Mouse (Mus musculus): Measurements from ENCODE around the gene Etv2. TPM values are rescaled to one million over a fixed set of nuclear protein-coding genes. Genes with fewer than 3 reads are reported as not detected.

Gene Etv2
- polyA plus RNA-seq (2015; fragmentation: Nextera tagmentation; extraction: Ambion mirVana), result not detected in 2 replicates

DNA sequence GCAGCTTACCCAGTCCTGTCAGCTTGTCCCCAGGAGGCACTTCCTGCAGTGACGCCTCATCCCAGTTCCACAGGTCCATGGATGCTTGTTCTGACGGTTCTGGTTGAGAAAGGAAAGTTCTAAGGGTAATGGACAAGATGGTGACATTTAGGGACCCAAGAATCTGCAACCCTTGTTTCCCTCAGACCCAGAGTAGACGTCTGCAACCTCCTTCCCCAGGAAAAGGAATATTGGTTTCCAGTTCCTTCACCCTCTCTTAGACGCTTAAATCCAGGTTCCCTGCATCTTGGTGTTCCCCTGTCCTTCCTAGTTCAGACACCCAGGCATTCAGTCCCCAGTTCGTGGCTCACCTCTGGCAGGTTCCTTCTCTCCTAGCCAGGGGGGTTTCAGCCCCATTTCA, at the start of gene Etv2:
Gene Etv2 (minus strand): TSS at position 101 of the 400 bp plus-strand sequence.
- H3K9ac ChIP-seq, result no peak within 1 kb of the TSS
- no peak within 1 kb of the TSS for H3K27ac ChIP-seq (replicated peaks)
- H3K9me3 ChIP-seq, result no peaks in the 10 kb centered on the region
- H3K4me3 ChIP-seq, result peak within 1 kb of the TSS; percentile 8; the same call in 1 of the 2 replicates
- 6% methylated on average over 5 of the region's 5 CpGs for WGBS
- peaks cover 9% of the 10 kb centered on the region for H3K36me3 ChIP-seq
- ATAC-seq (ENCODE audit: low read depth), result no peak
- H3K27me3 ChIP-seq, result peaks cover 74% of the 10 kb centered on the region
- H3K4me2 ChIP-seq, result peak within 1 kb of the TSS; percentile 36
- peaks cover 11% of the 10 kb centered on the region for H3K4me1 ChIP-seq (replicated peaks)

DNA sequence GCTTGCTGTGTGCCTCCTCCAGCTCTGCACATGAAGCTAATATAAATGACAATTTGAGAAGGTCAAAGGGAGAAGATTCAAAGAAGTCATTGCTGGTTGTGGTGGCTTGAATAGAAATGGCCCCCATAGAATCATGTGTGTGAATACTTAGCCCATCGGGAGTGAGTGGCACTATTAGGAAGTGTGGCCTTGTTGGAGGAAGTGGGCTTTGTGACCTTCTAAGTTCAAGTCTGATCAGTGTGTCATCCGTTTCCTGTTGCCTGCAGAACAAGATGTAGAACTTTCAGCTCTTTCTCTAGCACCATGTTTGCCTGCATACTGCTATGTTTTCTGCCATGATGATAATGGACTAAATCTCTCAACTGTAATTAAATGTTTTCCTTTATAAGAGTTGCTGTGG, 47.8 kb upstream of the Etv2 start:
- Histone ChIP-seq H3K4me3 (no peak overlapping the region), H3K27me3 (peaks cover 28% of the 10 kb centered on the region), H3K4me1 (replicated peaks) (no peaks in the 10 kb centered on the region), H3K9ac (no peak overlapping the region), H3K4me2 (no peak overlapping the region), H3K27ac (replicated peaks) (no peak overlapping the region), H3K9me3 (no peaks in the 10 kb centered on the region), H3K36me3 (no peaks in the 10 kb centered on the region)
- ATAC-seq (ENCODE audit: low read depth), result no peak
- 77% methylated on average over 2 of the region's 2 CpGs for WGBS

DNA sequence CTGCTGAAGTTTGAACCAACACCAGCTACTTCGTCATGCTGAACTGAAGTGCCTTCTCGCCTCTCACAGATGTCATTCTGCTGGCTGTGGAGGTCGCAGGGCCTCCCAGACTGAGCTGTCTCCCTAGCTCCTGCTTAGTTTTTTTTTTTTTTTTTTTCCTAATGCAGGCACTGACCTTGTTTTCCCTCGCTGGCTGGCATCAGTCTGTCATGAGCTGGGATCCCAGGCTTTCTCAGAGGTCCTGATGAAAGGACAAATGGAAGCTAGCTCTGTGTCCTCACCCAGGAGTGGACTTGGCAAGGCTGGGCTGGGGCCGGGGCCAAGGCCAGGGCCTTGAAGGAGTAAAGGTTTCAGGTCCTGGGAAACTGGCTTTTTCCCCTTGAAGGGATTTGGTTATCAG, 46.2 kb upstream of the Etv2 start:
- Histone ChIP-seq H3K27me3 (peaks cover 13% of the 10 kb centered on the region), H3K9me3 (no peaks in the 10 kb centered on the region), H3K27ac (replicated peaks) (no peak overlapping the region), H3K9ac (no peak overlapping the region), H3K4me3 (no peak overlapping the region), H3K4me2 (no peak overlapping the region), H3K36me3 (no peaks in the 10 kb centered on the region), H3K4me1 (replicated peaks) (no peaks in the 10 kb centered on the region)
- no peak for ATAC-seq (ENCODE audit: low read depth)
- WGBS, result 73% methylated on average over 5 of the region's 5 CpGs

DNA sequence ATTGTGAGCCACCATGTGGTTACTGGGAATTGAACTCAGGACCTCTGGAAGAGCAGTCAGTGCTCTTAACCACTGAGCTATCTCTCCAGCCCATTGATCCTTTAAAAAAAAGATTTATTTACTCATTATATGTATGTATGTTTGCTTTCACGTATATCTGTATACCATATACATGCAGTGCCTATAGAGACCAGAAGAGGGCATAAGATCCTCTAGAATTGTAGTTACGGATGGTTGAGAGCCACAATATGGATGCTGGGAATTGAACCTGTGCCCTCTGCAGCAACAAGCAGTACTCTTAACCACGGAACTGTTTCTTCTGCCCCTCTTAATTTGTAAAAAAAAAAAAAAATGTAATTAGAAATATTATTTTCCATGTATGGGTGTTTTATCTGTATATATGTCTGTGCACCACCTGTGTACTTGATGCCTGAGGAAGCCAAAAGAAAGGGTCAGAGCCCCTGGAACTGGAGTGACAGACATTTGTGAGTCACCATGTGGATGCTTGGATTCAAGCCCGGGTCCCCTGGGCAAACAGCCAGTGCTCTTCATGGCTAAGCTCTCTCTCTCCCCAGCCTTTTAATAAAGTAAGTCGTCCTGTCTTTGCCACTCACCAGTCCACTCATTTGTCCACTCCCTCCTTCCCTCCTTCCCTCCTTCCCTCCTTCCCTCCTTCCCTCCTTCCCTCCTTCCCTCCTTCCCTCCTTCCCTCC, 42.8 kb upstream of the Etv2 start:
- 71% methylated on average over 5 of the region's 5 CpGs for WGBS
- Histone ChIP-seq H3K27ac (replicated peaks) (no peak overlapping the region), H3K9ac (no peak overlapping the region), H3K4me3 (no peak overlapping the region), H3K27me3 (peaks cover 7% of the 10 kb centered on the region), H3K4me1 (replicated peaks) (no peaks in the 10 kb centered on the region), H3K36me3 (no peaks in the 10 kb centered on the region), H3K4me2 (no peak overlapping the region), H3K9me3 (no peaks in the 10 kb centered on the region)
- no peak for ATAC-seq (ENCODE audit: low read depth)

DNA sequence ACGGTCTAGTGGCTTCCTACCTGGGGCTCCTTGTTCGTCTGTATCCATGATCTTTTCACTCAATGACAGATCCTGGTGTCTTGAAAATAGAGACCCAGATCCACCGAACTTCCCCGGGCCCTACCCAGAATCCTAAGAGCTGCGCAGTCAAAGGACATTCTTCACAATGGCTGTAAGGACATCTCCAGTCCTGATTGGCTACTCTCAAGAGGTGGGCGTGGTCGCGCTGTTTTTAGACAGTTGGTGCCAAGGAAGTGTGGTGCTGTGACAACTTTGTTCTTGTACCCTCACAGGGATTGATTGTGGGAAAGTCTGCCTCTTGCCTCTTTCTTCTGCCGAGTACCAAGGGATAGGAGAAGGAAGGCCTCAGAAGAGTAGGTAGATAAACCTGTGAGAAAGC, 35.8 kb upstream of the Etv2 start, which contains the start of gene Pmis2:
Gene Pmis2 (minus strand): TSS at position 126 of the 400 bp plus-strand sequence.
- Histone ChIP-seq H3K9me3 (no peaks in the 10 kb centered on the region), H3K4me1 (replicated peaks) (no peaks in the 10 kb centered on the region), H3K27ac (replicated peaks) (no peak within 1 kb of the TSS), H3K36me3 (no peaks in the 10 kb centered on the region), H3K27me3 (no peaks in the 10 kb centered on the region; the same call in 1 of the 2 replicates), H3K9ac (no peak within 1 kb of the TSS), H3K4me2 (no peak within 1 kb of the TSS), H3K4me3 (no peak within 1 kb of the TSS)
- WGBS, result 64% methylated on average over 9 of the region's 9 CpGs
- ATAC-seq (ENCODE audit: low read depth), result no peak

DNA sequence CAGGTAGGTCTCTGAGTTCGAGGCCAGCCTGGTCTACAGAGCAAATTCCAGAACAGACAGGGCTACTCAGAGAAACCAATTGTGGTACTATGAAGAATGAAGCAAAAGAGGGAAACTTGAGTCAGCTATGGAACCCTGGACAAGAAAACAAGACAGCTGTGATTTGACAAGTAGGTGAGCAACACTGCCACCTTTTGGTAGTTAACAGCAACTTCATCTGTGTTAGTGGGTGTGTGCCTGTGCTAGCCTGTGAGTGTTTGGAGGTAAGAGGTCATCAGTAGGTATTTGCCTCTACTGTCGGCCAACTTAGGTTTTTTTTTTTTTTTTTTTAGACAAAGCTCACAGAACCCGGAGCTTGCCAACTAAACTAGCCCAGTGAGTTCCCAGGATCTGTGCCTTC, 33.6 kb upstream of the Etv2 start:
- H3K4me1 ChIP-seq (replicated peaks), result peaks cover 10% of the 10 kb centered on the region
- no peaks in the 10 kb centered on the region for H3K36me3 ChIP-seq
- no peaks in the 10 kb centered on the region; the same call in 1 of the 2 replicates for H3K27me3 ChIP-seq
- H3K27ac ChIP-seq (replicated peaks), result no peak overlapping the region
- H3K9ac ChIP-seq, result no peak overlapping the region
- no peak overlapping the region for H3K4me3 ChIP-seq
- no peak for ATAC-seq (ENCODE audit: low read depth)
- H3K9me3 ChIP-seq, result no peaks in the 10 kb centered on the region
- no peak overlapping the region for H3K4me2 ChIP-seq
- 41% methylated on average over 3 of the region's 3 CpGs for WGBS

DNA sequence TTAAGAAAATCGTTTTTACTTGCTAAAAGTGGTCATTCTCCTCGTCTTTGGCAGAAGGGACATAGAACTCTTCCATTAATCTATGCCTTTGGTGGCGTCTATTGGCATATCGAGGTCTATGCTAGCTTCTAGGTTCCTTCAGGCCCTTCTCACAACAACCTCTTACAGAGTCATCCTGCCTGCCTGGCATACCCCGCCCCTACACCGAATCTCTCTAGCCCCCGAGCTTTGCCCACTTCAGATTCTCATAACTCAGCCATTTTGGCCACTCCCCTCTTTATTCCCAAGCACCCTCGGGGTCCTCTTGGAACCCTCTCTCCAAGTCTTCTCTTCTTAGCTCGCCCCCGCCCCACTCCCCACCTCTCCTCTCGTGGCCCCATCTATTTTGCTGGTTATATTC, 29.7 kb upstream of the Etv2 start:
- Histone ChIP-seq H3K4me3 (peak overlapping the region; percentile 61), H3K27ac (replicated peaks) (peak overlapping the region; percentile 75), H3K4me2 (peak overlapping the region; percentile 87), H3K4me1 (replicated peaks) (peaks cover 11% of the 10 kb centered on the region), H3K9ac (peak overlapping the region; percentile 81), H3K9me3 (no peaks in the 10 kb centered on the region), H3K36me3 (peaks cover 15% of the 10 kb centered on the region), H3K27me3 (no peaks in the 10 kb centered on the region; the same call in 1 of the 2 replicates)
- 9% methylated on average over 11 of the region's 11 CpGs for WGBS
- ATAC-seq (ENCODE audit: low read depth), result peak; percentile 82

DNA sequence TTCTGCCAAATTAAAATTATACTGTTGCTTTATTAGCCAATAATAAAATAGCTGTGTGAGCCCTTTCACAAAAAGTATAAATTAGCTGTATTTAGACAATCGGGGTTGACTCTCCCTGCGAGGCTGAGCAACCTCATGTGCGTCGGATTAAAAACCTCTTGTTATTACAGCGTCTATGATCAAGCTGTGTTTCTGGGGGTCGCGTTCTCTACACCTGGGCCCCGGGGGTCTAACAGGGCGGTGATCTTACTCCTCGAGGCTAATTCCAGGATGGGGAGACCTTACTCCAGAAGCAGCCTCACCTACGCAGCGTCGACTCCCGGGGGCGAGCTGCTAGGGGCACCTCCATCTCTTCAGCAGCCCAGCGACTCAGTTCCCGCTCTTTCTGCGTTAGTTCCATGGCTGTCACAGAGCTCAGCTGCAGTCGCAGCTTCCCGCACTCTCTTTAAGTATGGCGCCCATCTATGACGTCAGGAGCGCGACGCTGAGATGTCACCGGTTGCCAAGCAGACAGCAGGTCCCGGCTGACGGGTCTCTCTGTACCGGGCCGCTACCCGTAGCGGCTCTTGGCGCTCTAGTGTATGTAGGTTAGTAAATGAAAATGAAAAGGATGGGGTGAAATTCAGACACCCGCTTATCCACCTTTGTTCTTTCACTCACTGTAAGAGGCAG, 29.0 kb upstream of the Etv2 start, which contains the start of gene Haus5:
Gene Haus5 (minus strand): TSS at position 466 of the 672 bp plus-strand sequence.
- H3K4me3 ChIP-seq, result peak within 1 kb of the TSS; percentile 61
- no peaks in the 10 kb centered on the region; the same call in 1 of the 2 replicates for H3K27me3 ChIP-seq
- peak within 1 kb of the TSS; percentile 87 for H3K4me2 ChIP-seq
- ATAC-seq (ENCODE audit: low read depth), result peak; percentile 95
- H3K4me1 ChIP-seq (replicated peaks), result peaks cover 11% of the 10 kb centered on the region
- H3K36me3 ChIP-seq, result peaks cover 21% of the 10 kb centered on the region
- no peaks in the 10 kb centered on the region for H3K9me3 ChIP-seq
- WGBS, result 1% methylated on average over 34 of the region's 34 CpGs
- peak within 1 kb of the TSS; percentile 81 for H3K9ac ChIP-seq
- H3K27ac ChIP-seq (replicated peaks), result peak within 1 kb of the TSS; percentile 75

DNA sequence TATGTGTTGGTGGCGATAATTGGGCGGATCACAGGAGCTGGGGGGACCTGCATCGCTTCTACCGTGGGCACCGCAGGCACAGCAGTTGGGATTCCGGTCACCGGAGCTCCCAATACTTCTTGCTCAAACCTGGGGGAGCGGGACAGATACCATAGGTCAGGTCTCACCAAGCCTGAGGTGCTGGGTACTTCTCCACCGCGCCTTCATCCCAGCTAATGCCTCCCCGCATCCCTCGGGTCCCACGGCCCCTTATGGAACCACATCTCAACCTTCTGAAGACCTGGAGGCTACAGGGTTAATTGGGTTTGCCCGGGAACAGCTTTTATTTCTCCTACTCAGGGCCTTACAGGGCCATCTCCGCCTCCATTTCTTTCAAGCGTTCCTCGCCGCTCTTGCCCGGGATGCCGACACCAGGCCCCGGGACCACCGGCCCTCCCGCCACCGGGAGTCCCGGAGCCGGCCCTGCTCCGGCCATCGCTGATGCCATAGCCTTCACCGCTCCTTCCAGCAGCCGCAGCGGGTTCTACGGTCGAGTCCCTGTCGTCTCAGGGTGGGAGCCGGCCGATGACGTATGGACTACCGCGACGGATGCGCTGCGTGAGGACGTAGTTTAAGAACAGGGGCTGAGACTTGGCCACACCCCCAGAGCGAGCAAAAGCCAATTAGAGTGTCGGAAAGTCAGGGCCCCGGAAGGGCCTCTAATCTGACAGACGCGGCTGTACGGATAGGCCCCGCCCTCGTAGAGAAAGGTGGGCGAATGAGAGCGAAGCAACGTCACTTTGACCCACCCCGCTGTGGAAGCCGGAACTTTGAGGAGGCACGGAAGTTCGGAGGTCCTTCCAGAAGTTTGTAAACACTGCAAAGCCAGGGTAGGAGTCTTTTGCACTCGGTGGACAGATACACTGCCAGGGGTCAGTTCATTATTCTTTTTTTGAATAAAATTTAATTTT, 14.2 kb upstream of the Etv2 start, which contains the start of gene Rbm42:
Gene Rbm42 (minus strand): TSS at position 727 of the 950 bp plus-strand sequence.
- peak within 1 kb of the TSS; percentile 93 for H3K4me2 ChIP-seq
- H3K27me3 ChIP-seq, result no peaks in the 10 kb centered on the region
- H3K4me3 ChIP-seq, result peak within 1 kb of the TSS; percentile 81
- H3K36me3 ChIP-seq, result peaks cover 53% of the 10 kb centered on the region
- H3K9ac ChIP-seq, result peak within 1 kb of the TSS; percentile 90
- no peaks in the 10 kb centered on the region for H3K9me3 ChIP-seq
- WGBS, result 3% methylated on average over 59 of the region's 59 CpGs
- peak within 1 kb of the TSS; percentile 75; the same call in 1 of the 2 replicates for H3K27ac ChIP-seq (replicated peaks)
- ATAC-seq (ENCODE audit: low read depth), result peak; percentile 100
- H3K4me1 ChIP-seq (replicated peaks), result peaks cover 16% of the 10 kb centered on the region

DNA sequence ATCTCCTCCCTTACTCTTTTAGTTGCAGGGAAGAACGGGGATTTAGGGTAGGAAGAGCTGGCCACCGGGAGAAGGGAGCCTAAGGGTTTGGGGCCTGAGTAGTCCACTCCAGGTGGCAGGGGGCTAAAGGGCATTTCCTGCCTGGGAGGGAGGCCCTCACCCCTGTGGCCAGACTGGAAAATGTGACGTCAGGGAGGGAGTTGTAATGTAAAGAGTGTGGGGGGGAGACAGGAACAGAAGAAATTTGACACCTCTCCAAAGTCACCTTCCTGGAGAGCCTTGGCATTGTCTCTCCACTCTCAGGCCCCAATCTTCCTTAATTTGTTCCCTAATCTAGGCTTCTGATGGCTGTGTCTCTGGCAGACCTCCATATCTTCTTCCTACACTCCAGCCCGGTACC, 3.4 kb upstream of the Etv2 start:
- H3K9me3 ChIP-seq, result no peaks in the 10 kb centered on the region
- no peak overlapping the region for H3K9ac ChIP-seq
- peaks cover 42% of the 10 kb centered on the region for H3K36me3 ChIP-seq
- no peak overlapping the region for H3K4me2 ChIP-seq
- no peak overlapping the region for H3K27ac ChIP-seq (replicated peaks)
- ATAC-seq (ENCODE audit: low read depth), result no peak
- 24% methylated on average over 4 of the region's 4 CpGs for WGBS
- H3K4me3 ChIP-seq, result no peak overlapping the region
- peaks cover 7% of the 10 kb centered on the region for H3K4me1 ChIP-seq (replicated peaks)
- peaks cover 42% of the 10 kb centered on the region for H3K27me3 ChIP-seq

DNA sequence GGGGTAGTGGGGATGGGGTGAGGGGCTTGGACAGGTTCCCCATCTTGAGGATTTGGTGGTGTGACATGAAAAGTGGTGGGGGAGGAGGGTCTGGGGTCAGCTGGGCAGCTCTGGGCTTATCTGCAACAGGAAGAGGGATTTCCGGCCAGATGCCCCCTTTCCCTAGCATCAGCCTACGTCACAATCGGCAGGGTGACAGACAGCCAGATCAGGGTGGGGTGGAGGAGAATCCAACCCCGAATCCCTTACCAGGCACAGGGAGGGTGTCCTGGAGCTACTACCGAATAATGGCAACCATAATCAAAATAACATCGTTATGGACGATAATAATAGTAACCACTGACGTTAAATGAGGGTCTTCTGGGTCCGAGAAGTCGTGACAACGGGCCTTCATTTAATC, 743 bp upstream of the Etv2 start:
- Histone ChIP-seq H3K4me1 (replicated peaks) (peaks cover 11% of the 10 kb centered on the region), H3K27me3 (peaks cover 68% of the 10 kb centered on the region), H3K4me3 (no peak overlapping the region), H3K9me3 (no peaks in the 10 kb centered on the region), H3K36me3 (peaks cover 16% of the 10 kb centered on the region), H3K27ac (replicated peaks) (no peak overlapping the region), H3K4me2 (no peak overlapping the region), H3K9ac (no peak overlapping the region)
- 31% methylated on average over 11 of the region's 11 CpGs for WGBS
- no peak for ATAC-seq (ENCODE audit: low read depth)

All from neural tube, embryonic 13.5 days (tissue).